Mouse (Mus musculus) olfactory bulb, adult 2 months (tissue): ENCODE results near the gene Sema3a. TPM values are rescaled to one million over a fixed set of nuclear protein-coding genes. Genes with fewer than 3 reads are reported as not detected.
"Not testable (repeated sequence)": the region's sequence is repeated elsewhere in the genome, so short reads cannot be mapped to it uniquely, and the experiment has no call there.

Experiments used
- H3K27ac ChIP-seq: fragments of 200-500 bp; 2 replicates; pipeline ENCODE4 v1.5.1; 2012; ENCODE audit warnings: low read depth, low read length; ENCODE audit not compliant: insufficient read depth
- H3K4me1 ChIP-seq: fragments of 200-500 bp; 2 replicates; pipeline ENCODE4 v1.6.1; 2012; ENCODE audit warnings: low read length; ENCODE audit not compliant: control insufficient read depth, insufficient read depth
- H3K4me3 ChIP-seq: fragments of 200-500 bp; 2 replicates; pipeline ENCODE4 v1.5.1; 2012; ENCODE audit warnings: mild to moderate bottlenecking, low read depth, low read length, moderate library complexity; ENCODE audit not compliant: insufficient read depth
- CTCF ChIP-seq: fragments of 200-500 bp; IDR thresholded peaks from 2 replicates; pipeline ENCODE4 v1.5.1; 2012; ENCODE audit warnings: low read depth, mild to moderate bottlenecking, low read length, moderate library complexity; ENCODE audit not compliant: insufficient read depth
- POLR2A ChIP-seq: fragments of 200-500 bp; IDR thresholded peaks from 2 replicates; pipeline ENCODE4 v1.6.1; 2012; ENCODE audit warnings: mild to moderate bottlenecking, low read depth, low read length, moderate library complexity; ENCODE audit not compliant: insufficient read depth
- WGBS: fragments of 180-500 bp; shearing (Covaris S2); methylation state at CpG from one replicate; pipeline ENCODE4 v1.1.7; 2018; 5-methylcytosine and 5-hydroxymethylcytosine counted together
- polyA plus RNA-seq: library from polyadenylated mRNA; stranded (reverse); fragments of >200 nt; gene quantifications from 2 replicates; pipeline ENCODE4 v1.2.4, GENCODE M21; 2012; ENCODE audit warnings: low replicate concordance; ENCODE audit not compliant: missing spikeins, insufficient read depth, insufficient read length

Sema3a gene
- polyA plus RNA-seq, 1 experiment = not detected

GRCm38 (mm10) chr5:13557257-13557656 is 432.0 kb downstream of the Sema3a start:
- H3K4me1 ChIP-seq = no peaks in the 10 kb centered on the region
- WGBS = 42% methylated on average over 4 of the region's 4 CpGs
- H3K4me3 ChIP-seq = no peak overlapping the region
- TF ChIP-seq CTCF (no peak), POLR2A (no peak)
- no peak overlapping the region for H3K27ac ChIP-seq

DNA sequence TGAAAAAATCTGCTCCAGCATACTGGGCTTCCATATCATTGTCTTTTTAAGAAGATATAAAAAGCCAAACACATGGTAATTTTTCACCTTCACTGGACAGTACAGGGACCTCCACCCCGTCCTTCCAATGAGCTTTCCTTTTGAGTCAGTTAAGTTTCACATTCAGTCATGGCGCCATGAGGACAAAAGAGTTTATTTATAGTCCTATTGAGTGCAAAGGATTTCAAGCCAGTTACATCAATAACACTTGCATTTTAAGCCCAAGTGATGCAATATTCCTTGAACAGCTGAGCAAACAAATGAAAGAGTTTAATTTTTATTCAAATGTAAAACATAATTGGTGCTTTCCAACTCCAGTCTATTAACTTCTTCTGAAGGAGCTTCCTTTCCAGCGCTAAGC is 448.7 kb downstream of the Sema3a start:
- Histone ChIP-seq H3K27ac (no peak overlapping the region), H3K4me1 (no peaks in the 10 kb centered on the region), H3K4me3 (no peak overlapping the region)
- 64% methylated on average over 3 of the region's 3 CpGs for WGBS
- no peak for TF ChIP-seq POLR2A
- no peak for TF ChIP-seq CTCF

- H3K27ac ChIP-seq = no peak overlapping the region
- WGBS = 74% methylated on average over 2 of the region's 2 CpGs
- H3K4me1 ChIP-seq = no peaks in the 10 kb centered on the region
- H3K4me3 ChIP-seq = no peak overlapping the region
- TF ChIP-seq CTCF = no peak
- no peak for TF ChIP-seq POLR2A
Measured at GRCm38 (mm10) chr5:13579123-13579522, 453.9 kb downstream of the Sema3a start.

GRCm38 (mm10) chr5:13585559-13586207 is 460.5 kb downstream of the Sema3a start:
- H3K27ac ChIP-seq = no peak overlapping the region
- H3K4me3 ChIP-seq = no peak overlapping the region
- TF ChIP-seq CTCF = no peak
- no peak for TF ChIP-seq POLR2A
- H3K4me1 ChIP-seq = no peaks in the 10 kb centered on the region

DNA sequence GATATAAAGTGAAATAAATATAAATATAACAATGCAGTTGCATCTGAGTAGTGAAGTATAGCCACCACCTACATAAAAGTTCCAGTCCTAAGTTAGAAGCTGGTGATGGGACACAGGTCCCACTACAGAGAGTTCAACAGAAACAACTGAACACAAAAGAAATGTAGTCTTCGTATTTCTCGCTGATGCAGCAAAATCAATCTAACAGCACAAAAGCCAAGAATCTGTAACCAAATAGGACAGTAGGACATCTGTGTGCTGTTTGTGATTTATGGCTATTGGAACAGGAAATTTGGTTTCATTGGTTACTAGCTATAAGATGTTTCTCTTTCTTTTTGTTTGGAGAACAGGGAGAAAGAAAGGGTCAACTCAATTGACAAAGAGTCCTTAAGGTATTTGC is 469.2 kb downstream of the Sema3a start:
- Histone ChIP-seq H3K4me3 (no peak overlapping the region), H3K4me1 (no peaks in the 10 kb centered on the region), H3K27ac (no peak overlapping the region)
- 88% methylated on average over 2 of the region's 2 CpGs for WGBS
- TF ChIP-seq CTCF (no peak), POLR2A (no peak)

GRCm38 (mm10) chr5:13611631-13612030 is 486.4 kb downstream of the Sema3a start:
- Histone ChIP-seq H3K27ac (no peak overlapping the region), H3K4me3 (no peak overlapping the region), H3K4me1 (no peaks in the 10 kb centered on the region)
- 74% methylated on average over 1 of the region's 1 CpGs for WGBS
- TF ChIP-seq CTCF (no peak), POLR2A (no peak)

GRCm38 (mm10) chr5:13612088-13612487 is 486.9 kb downstream of the Sema3a start:
- 76% methylated on average over 2 of the region's 2 CpGs for WGBS
- H3K4me3 ChIP-seq = no peak overlapping the region
- H3K4me1 ChIP-seq = no peaks in the 10 kb centered on the region

GRCm38 (mm10) chr5:13614575-13614974 is 489.4 kb downstream of the Sema3a start:
- H3K27ac ChIP-seq, H3K4me3 ChIP-seq, H3K4me1 ChIP-seq: not testable (repeated sequence)
- WGBS = 92% methylated on average over 7 of the region's 7 CpGs

More at GRCm38 (mm10) chr5:13612088-13612487, 486.9 kb downstream of the Sema3a start:
- H3K27ac ChIP-seq = no peak overlapping the region
- TF ChIP-seq POLR2A = no peak
- no peak for TF ChIP-seq CTCF

GRCm38 (mm10) chr5:13615907-13616306 is 490.7 kb downstream of the Sema3a start:
- no peak for TF ChIP-seq POLR2A
- TF ChIP-seq CTCF = no peak
- no peak overlapping the region for H3K27ac ChIP-seq
- H3K4me3 ChIP-seq = no peak overlapping the region
- no peaks in the 10 kb centered on the region for H3K4me1 ChIP-seq
- WGBS = 93% methylated on average over 2 of the region's 2 CpGs

GRCm38 (mm10) chr5:13622578-13622977 is 497.4 kb downstream of the Sema3a start:
- Histone ChIP-seq H3K4me3 (no peak overlapping the region), H3K27ac (no peak overlapping the region), H3K4me1 (no peaks in the 10 kb centered on the region)
- TF ChIP-seq CTCF (no peak), POLR2A (no peak)
- WGBS = 84% methylated on average over 7 of the region's 7 CpGs
